Mouse (Mus musculus): ENCODE measurements around the gene Izumo1r.

DNA sequence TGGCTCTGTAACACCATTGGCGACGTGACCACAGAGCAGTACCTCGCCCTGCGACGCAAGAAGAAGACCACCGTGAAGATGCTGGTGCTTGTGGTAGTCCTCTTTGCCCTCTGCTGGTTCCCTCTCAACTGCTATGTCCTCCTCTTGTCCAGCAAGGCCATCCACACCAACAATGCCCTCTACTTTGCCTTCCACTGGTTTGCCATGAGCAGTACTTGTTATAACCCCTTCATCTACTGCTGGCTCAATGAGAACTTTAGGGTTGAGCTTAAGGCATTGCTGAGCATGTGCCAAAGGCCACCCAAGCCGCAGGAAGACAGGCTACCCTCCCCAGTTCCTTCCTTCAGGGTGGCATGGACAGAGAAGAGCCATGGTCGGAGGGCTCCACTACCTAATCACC, 35.4 kb downstream of the Izumo1r start:
- TF ChIP-seq GATA1 (IDR thresholded peaks at IDR 0.05; ENCODE audit: borderline replicate concordance, low read length) (no peak), FLI1 (IDR thresholded peaks at IDR 0.05; ENCODE audit: low read length) (no peak)

All from megakaryocyte, embryonic 14.5 days (primary cell).